Mouse (Mus musculus): ENCODE data around the gene Gphn.

DNA sequence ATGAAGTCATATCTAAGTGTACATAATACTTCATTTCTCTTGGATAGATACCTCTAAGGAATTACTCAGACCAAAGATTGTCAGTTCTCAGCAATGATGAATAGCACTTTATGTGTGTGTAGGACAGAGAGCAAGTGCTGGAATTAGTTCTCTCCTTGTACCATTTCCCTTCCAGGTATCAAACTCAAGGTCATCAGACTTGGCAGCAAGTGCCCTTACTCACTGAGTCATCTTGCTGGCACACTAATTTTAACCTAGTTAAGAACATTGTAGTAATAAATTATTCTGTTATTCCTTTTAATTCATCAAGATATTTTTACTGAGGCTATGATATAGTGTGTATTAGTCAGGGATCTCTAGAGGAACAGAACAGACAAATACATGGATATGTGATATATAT lies 88.9 kb downstream of the Gphn start:
- TF ChIP-seq POLR2A (IDR thresholded peaks at IDR 0.05; ENCODE audit: control insufficient read depth in 1 of 2, insufficient read depth in 1 of 2, low read depth in 1 of 2, low read length in 2 of 2, poor library complexity in 1 of 2) (no peak), CTCF (IDR thresholded peaks at IDR 0.05 in 2 of 3, conservative IDR thresholded peaks at IDR 0.05 in 1 of 3; ENCODE audit: control insufficient read depth in 1 of 3, insufficient read depth in 1 of 3, low read depth in 2 of 3, low read length in 3 of 3, poor library complexity in 1 of 3, severe bottlenecking in 1 of 3) (no peak), MAX (IDR thresholded peaks at IDR 0.05; ENCODE audit: low read length) (no peak)

Data from MEL (cell line).